Mouse (Mus musculus): ENCODE data around the gene Cga.
A peak's percentile ranks its signal among the peaks of the same experiment; 100 is the strongest.
"Not testable (repeated sequence)": the region's sequence is repeated elsewhere in the genome, so short reads cannot be mapped to it uniquely, and the experiment has no call there.

Cga gene

DNA sequence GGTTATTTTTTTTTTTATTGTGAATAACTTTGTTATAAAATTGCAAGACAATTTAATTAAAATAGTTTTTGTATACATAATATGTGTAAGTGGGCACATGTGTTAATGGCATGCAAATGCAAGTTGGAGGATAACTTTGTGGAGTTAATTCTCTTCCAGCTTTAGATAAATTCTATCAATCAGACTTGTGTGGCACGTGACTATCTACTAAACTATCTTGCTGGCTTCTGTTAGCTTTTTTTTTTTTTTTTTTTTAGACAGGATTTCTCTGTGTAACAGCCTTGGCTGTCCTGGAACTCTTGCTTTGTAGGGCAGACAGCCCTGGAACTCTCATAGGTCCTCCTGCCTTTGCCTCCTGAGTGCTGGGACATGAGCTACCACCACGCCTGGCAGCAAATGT, 4.9 kb downstream of the Cga start:
- DNase-seq = no peak

DNA sequence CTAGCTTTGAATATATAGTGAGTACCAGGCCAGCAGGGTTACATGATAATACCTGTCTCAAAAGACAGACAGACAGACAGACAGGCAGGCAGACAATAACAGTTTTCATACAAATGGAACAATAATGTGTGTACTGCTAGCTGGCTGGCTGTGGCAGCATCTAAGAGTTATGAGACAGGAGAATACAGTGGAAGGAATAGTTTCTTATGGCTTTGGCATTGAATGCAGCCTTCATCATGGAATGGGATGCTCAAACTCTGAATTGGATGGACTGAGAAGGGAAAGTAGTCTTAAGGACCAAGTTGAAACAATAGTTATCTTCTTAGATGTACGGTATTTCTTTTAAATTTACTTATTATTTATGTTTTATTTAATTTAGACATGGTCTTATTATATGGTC, 5.7 kb downstream of the Cga start:
- no peak for DNase-seq

DNA sequence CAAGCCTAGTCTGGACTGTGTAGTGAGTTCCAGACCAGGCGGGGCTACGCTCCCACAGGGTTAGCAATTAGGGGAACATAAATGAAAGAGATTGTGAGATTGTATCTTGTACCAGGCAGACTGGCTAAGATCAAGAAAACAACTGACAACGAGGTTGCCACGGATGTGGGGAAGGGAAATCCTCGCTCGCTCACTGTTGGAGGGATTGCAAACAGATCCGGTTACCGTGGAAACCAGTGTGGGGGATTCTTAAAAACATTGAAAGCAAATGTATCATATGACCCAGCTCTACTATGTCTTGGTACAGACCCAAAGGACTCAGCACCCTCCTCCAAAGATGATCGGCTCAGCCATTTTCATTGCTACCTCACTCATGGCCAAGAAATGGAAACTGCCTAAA, 6.6 kb downstream of the Cga start:
- DNase-seq = no peak

DNA sequence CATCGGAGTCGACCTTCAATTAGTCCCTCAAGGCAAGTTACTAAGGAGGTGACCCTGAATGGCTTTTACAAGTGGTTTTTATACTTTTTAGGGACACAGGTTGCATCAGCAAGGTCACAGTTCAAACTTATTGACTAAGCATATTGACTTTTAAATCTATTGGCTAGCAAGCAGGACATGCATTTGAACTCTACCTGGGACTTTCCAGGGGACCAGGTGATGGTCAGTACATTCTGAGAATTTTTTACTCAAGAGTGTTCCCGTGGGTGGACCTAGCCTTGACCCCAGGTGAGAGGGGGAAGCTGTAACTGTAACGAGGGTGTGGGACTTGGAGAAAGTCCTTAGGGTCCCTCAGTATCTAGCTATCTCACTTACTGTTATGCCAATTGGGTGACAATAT, 7.6 kb downstream of the Cga start:
- DNase-seq = no peak

DNA sequence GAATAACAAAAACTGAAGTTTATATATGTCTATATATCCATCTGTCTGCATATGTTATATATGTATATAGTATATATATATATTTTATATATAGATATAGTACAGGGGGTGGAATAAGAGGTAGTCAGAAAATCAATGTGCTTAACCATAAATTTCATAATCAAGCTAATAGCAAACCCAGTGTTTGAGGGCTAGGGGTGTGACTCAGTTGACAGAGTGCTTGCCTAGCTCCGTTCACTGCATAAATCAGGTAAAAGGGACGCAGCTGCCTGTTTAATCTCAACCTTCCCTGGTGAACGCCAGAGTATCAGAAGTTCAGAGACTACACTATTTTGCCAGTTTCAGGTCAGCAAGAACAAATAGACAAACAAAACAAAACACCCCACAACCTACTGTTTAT, 8.0 kb downstream of the Cga start:
- DNase-seq = not testable (repeated sequence)

DNA sequence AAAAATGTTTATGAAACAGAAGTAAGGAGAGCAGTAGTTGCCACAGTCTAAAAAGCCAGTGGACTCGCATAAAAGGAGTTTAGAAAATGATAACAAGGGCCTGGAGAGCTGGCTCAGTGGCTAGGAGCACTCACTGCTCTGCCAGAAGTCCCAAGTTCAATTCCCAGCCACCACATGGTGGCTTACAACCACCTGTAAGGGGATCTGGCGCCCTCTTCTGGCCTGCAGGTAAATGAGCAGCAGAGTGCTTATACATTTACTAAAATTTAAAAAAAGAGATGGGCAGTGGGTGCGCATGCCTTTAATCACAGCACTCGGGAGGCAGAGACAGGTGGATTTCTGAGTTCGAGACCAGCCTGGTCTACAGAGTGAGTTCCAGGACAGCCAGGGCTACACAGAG, 11.8 kb downstream of the Cga start:
- DNase-seq = peak; percentile 19

DNA sequence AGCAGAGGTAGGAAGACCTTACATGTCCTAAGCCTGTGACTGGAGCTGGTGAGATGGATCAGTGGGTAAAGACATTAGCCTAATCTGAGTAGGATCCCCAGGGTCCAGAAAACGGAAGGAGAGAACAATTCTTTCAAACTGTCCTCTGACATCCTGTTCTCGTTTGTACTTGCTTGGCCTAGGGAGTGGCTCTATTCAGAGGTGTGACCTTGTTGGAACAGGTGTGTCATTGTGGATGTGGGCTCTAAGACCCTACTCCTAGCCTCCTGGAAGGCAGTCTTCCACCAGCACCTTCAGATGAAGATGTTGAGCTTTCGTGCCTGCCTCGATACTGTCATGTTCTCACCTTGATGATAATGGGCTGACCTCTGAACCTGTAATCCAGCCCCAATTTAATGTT, 12.6 kb downstream of the Cga start:
- DNase-seq = no peak

DNA sequence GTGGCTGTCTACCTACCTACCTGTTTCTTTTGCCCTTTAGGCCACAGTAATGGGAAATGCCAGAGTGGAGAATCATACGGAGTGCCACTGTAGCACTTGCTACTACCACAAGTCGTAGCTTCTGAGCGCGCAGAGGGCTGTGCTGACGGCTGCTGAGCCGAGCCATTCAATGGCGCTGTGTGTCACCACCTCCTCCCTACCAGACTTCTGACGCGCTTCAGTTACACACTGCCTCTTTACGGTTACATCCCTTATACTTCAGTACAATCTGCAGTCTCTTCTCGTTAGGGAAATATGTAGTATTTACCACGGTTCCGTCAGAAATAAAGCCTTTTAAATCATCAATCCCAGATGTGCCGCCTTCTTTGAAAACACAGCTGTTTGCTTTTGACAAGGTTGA, 13.4 kb downstream of the Cga start:
- DNase-seq = peak; percentile 21

DNA sequence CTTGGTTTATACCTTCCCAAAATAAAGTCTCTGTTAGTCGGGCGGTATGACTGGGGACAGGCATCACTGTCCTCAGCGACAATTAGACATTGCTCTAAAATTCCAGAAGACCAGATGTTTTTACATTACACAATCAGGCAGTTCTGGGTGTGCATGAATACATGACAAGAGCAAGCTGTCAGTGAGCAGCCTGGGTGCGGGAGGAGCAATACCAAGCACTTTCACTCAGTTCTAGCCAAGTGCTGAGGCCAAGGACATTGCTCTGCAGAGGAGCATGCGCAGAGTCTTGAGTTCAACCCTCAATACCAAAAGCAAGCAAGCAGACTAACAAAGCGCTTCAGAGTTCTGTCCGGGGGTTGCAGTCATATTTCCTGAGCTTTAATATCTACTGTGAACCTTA, 14.5 kb downstream of the Cga start:
- DNase-seq = peak; percentile 60

DNA sequence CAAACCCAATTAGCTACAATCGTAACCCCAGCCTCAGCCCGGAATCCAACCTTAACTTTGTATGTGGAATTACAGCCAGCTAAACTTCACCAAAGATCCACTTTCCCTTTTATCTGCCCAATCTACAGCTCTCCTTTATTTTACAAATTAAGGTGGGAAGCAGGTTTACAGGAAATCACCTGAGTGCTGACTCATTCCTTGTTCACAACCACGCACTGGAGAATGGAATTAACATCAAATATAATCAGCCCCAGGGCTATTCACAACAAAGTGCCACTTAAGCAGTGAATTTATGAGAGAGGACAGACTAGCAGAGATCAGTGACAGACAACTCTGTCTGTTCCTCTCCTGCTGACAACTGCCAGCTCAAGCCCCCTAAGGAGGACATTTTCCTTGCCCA, 17.8 kb downstream of the Cga start:
- no peak for DNase-seq

DNA sequence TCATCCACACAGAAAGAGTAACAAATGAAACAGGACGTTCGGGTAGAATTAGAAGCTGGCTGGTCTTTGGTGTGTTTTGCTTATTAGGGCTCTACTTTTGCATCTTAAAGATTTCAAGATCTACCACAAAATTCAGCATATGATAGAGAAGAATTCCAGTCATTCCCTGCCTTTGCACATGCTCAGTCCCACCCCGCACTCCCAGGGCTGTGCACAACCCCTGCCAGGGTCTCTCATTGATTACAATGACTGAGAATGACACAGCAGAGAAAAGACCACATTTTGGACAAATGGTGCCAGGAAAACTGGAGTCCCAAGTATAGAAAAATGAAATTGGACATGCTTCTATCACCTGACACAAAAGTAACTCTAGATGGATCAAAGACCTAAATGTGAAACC, 18.6 kb downstream of the Cga start:
- no peak for DNase-seq

DNA sequence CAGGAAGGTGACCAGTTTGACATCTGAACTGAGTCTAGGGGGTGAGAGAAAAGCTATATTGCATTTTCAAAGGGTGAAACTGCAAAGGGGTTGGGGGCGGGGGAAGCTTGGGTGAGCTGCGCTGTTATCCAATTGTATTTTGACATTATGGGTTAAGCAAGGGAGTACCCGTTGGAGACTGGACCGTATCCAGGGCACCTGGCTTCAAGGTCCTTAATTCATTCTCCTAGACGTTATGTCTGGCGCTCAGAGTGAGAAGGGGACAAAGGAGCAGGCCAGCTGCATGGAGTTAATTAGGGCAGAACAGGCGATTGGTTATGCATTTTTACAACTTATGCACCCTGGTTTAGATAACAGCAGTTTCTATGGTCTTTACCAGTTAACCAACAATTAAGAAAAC, 23.8 kb downstream of the Cga start:
- no peak for DNase-seq

DNA sequence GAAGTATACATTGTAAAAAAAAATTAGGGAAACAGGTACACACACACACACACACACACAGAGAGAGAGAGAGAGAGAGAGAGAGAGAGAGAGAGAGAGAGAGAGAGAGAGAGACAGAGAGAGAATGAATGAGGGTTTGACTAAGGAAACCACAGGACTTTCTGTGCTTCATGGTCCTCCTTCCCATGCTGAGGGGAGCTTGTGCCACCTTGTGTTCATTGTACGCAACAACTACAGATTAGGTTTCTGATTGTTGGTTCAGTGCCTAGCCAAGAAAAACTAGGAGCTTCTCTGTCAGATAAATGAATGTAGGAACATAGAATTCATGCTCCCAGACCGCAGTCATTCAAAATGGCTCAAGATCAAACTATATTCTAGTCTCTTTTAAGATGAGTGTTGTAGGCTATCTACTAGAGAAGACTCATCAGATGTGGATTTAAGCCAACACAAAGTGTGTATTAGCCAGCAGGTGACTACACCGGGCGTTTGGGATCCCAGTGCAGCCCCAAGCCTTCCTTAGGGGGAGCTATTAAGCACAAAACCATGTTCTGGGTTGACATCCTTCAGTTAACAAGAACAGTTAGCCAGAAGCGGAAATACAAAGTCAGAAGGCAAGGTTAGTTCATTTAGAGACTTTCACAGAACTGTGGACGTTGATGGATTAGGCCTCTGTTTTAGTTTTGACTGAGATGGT, 28.7 kb downstream of the Cga start:
- DNase-seq = peak; percentile 56

DNA sequence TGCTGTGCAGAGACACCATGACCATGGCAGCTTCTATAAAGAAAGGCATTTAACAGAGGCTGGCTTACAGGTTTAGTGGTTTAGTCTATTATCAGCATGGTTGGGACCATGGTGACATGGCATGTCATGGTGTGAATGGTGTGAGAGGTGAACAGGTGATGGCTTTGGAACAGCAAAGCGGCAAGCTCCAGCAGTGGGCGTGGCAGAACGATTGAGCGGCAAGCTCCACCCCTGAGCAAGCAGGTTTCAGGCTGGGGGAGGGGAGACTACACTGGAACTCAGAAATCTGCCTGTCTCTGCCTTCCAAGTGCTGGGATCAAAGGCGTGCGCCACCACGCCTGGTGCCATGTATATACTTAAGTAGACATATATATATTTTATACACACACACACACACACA, 34.8 kb downstream of the Cga start:
- DNase-seq = not testable (repeated sequence)

DNA sequence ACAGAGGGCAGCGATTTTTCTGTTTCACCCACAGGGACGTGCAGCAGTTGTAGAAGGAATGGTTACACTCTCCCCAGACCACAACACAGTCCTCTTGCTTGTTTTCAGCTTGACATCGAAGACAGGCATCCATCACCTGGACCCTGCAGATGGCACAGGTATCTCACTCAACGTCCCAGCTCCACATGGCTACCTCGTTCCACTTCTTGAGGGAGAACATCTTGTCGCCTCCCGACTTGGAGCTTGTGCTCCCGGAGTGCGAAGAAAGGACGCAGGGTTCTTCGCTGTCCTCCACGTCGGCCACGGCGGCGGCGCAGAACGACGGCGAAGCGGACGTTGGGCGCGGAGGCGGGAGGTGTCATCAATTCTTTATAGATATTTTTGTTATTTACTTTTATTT, 47.5 kb downstream of the Cga start:
- no peak for DNase-seq

DNA sequence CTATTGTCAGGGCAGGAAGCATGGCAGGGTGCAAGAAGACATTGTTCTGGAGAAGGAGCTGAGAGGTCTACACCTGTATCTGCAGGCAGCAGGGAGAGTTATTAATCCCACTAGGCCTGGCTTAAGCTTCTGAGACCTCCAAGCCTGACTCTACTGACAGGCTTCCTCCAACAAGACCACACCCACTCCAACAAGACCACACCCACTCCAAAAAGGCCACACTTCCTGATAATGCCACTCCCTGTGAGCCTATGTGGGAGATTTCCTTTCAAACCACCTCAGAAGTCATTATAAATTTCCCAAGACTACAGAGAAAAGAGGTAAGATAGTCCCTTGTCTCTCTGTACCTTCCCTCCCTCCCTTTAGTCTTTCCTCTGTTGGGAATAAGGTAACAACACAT, 53.6 kb downstream of the Cga start:
- DNase-seq = no peak

DNA sequence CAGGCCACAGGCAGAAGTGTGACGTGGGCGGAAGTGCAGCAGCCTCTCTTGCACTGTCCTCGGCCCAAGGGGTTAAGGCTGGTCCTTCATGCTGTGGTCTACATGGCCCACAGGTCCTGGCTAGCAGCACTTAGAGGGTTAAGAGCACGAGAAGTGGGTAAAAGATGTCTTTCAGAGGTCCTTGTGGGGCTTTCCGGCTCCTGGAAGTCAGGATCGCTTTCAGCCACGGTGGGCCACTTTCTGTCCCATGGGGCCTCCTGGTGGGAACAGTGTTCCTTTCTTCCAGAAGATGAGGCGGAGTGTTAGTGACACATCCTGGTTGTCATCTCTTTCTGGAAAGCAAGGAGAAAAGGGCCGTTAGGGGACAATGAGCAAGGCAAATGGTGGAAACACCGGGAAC, 60.1 kb downstream of the Cga start:
- DNase-seq = no peak

Measured in kidney, postnatal 10 days (tissue).